Comparison of ENCODE assay signal across 14 mouse cellular contexts in the genomic region with DNA sequence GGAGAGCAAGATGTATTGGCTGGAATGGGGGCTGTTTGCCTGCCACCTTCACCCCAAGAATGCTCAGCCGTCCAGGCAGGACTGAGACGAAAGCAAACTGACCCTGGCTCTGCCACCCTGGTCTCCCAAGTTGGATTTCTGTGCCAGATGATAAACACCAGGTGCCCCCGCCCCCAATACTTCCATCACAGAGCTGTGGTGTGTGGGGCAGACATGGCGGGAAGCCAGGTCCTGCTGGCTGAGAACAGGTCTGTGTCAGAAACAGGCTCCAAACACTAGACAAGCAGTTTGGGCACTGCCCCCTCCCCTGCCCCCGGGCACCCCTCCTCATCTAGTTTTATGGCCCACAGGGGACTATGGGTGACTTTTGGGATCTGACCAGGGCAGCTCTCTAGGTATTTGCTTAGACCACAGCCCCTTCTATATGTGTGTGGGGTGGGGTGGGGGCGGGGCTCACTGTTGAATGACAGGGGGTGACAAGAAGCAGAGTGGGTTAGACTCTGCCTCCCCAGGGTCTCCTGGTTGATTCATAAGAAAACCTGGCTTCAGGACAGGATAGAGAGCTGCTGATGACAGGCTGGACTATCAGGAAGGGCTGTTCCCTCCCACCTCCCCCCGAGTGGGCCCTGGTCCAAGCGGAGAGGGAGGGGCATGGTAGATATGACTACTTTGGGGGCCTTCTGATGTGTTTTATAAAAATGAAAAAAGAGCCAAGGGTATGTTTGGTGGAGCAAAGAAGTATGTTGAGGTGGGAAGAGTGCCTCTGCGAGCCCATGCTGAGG. TPM values are rescaled to one million over a fixed set of nuclear protein-coding genes. Genes with fewer than 3 reads are reported as not detected.
DNase-seq lines count a peak whose midpoint lies in the region; ATAC-seq and TF ChIP-seq lines count a peak whose summit lies in the region.
"Had no signal": no experiment of that assay in that cellular context is flagged by ENCODE, and none has a peak within 500 bp of the region (broad histone marks: within the 10 kb centered on the region; RNA-seq: fewer than 3 reads in every experiment).

No protein-coding gene starts in this region.

- H3K27ac ChIP-seq in forebrain, embryonic 13.5 days, result no peak overlapping the region
- no peak overlapping the region for H3K27ac ChIP-seq in forebrain, embryonic 12.5 days
- H3K27ac ChIP-seq in hindbrain, embryonic 15.5 days (replicated peaks), result no peak overlapping the region
- H3K27ac ChIP-seq in hindbrain, embryonic 11.5 days (ENCODE audit: low read depth, low read length), result no peak overlapping the region
- H3K27ac ChIP-seq in midbrain, postnatal 0 days (ENCODE audit: low read depth, low read length), result no peak overlapping the region
- H3K27ac ChIP-seq in midbrain, embryonic 15.5 days, result no peak overlapping the region
- peak overlapping the region; percentile 72 for H3K27ac ChIP-seq in limb, embryonic 15.5 days
- H3K27ac ChIP-seq: midbrain, embryonic 12.5 days had no signal

- no peak for DNase-seq in hindbrain, embryonic 11.5 days (ENCODE audit: low spot score)
- DNase-seq in midbrain, postnatal 0 days (ENCODE audit: low spot score), result peak; percentile 28
- DNase-seq in urinary bladder, postnatal 10 days (ENCODE audit: low spot score), result no peak
- DNase-seq: adrenal gland, postnatal 10 days; B cell, adult 2 months; cerebellum, postnatal 36 days; liver, postnatal 0 days had no signal

- no peak overlapping the region for H3K4me3 ChIP-seq in forebrain, embryonic 13.5 days
- no peak overlapping the region for H3K4me3 ChIP-seq in forebrain, embryonic 12.5 days (replicated peaks)
- no peak overlapping the region for H3K4me3 ChIP-seq in hindbrain, embryonic 15.5 days
- H3K4me3 ChIP-seq in hindbrain, embryonic 11.5 days (ENCODE audit: low read depth, low read length), result no peak overlapping the region
- H3K4me3 ChIP-seq in midbrain, postnatal 0 days (ENCODE audit: low read depth, low read length), result no peak overlapping the region
- no peak overlapping the region for H3K4me3 ChIP-seq in midbrain, embryonic 15.5 days
- H3K4me3 ChIP-seq in limb, embryonic 15.5 days, result peak overlapping the region; percentile 61
- H3K4me3 ChIP-seq: midbrain, embryonic 12.5 days had no signal

- H3K9ac ChIP-seq in forebrain, embryonic 13.5 days, result no peak overlapping the region
- H3K9ac ChIP-seq in forebrain, embryonic 12.5 days, result no peak overlapping the region
- no peak overlapping the region for H3K9ac ChIP-seq in hindbrain, embryonic 15.5 days
- no peak overlapping the region for H3K9ac ChIP-seq in hindbrain, embryonic 11.5 days (ENCODE audit: low read depth, low read length)
- no peak overlapping the region for H3K9ac ChIP-seq in midbrain, postnatal 0 days (replicated peaks; ENCODE audit: low read length, poor library complexity, severe bottlenecking)
- H3K9ac ChIP-seq in midbrain, embryonic 15.5 days, result no peak overlapping the region
- no peak overlapping the region for H3K9ac ChIP-seq in limb, embryonic 15.5 days
- H3K9ac ChIP-seq: liver, postnatal 0 days; midbrain, embryonic 12.5 days had no signal

- H3K4me2 ChIP-seq in forebrain, embryonic 13.5 days, result no peak overlapping the region
- H3K4me2 ChIP-seq in forebrain, embryonic 12.5 days, result no peak overlapping the region
- H3K4me2 ChIP-seq in hindbrain, embryonic 15.5 days, result no peak overlapping the region
- H3K4me2 ChIP-seq in hindbrain, embryonic 11.5 days (replicated peaks; ENCODE audit: low read depth, low read length), result no peak overlapping the region
- H3K4me2 ChIP-seq in midbrain, postnatal 0 days (ENCODE audit: low read depth, low read length, poor library complexity, severe bottlenecking), result no peak overlapping the region
- H3K4me2 ChIP-seq in midbrain, embryonic 15.5 days, result no peak overlapping the region
- peak overlapping the region; percentile 77 for H3K4me2 ChIP-seq in limb, embryonic 15.5 days
- H3K4me2 ChIP-seq: midbrain, embryonic 12.5 days had no signal

- 74% methylated on average over 9 of the region's 9 CpGs for WGBS in forebrain, embryonic 13.5 days
- 76% methylated on average over 9 of the region's 9 CpGs for WGBS in forebrain, embryonic 12.5 days
- 60% methylated on average over 9 of the region's 9 CpGs for WGBS in hindbrain, embryonic 15.5 days
- WGBS in hindbrain, embryonic 11.5 days, result 65% methylated on average over 9 of the region's 9 CpGs
- 72% methylated on average over 9 of the region's 9 CpGs for WGBS in midbrain, postnatal 0 days
- 68% methylated on average over 9 of the region's 9 CpGs for WGBS in midbrain, embryonic 15.5 days
- 40% methylated on average over 9 of the region's 9 CpGs for WGBS in limb, embryonic 15.5 days

- peaks cover 22% of the 10 kb centered on the region for H3K36me3 ChIP-seq in forebrain, embryonic 13.5 days (ENCODE audit: poor library complexity, severe bottlenecking)
- H3K36me3 ChIP-seq in forebrain, embryonic 12.5 days (replicated peaks), result peaks cover 16% of the 10 kb centered on the region
- H3K36me3 ChIP-seq in hindbrain, embryonic 15.5 days, result no peaks in the 10 kb centered on the region
- no peaks in the 10 kb centered on the region for H3K36me3 ChIP-seq in hindbrain, embryonic 11.5 days (ENCODE audit: control insufficient read depth, insufficient read depth, low read length)
- 0 out of 2 replicates have a peak, but pooled peaks cover 4% of the 10 kb centered on the region for H3K36me3 ChIP-seq in midbrain, postnatal 0 days (ENCODE audit: insufficient read depth, low read length)
- no peaks in the 10 kb centered on the region for H3K36me3 ChIP-seq in midbrain, embryonic 15.5 days (replicated peaks)
- H3K36me3 ChIP-seq in limb, embryonic 15.5 days, result peaks cover 15% of the 10 kb centered on the region

- H3K9me3 ChIP-seq in forebrain, embryonic 13.5 days (replicated peaks), result no peaks in the 10 kb centered on the region
- no peaks in the 10 kb centered on the region for H3K9me3 ChIP-seq in forebrain, embryonic 12.5 days
- H3K9me3 ChIP-seq in hindbrain, embryonic 15.5 days, result no peaks in the 10 kb centered on the region
- no peaks in the 10 kb centered on the region for H3K9me3 ChIP-seq in hindbrain, embryonic 11.5 days (ENCODE audit: control insufficient read depth, low read length)
- H3K9me3 ChIP-seq in midbrain, postnatal 0 days (ENCODE audit: low read length), result no peaks in the 10 kb centered on the region
- no peaks in the 10 kb centered on the region for H3K9me3 ChIP-seq in midbrain, embryonic 15.5 days
- no peaks in the 10 kb centered on the region for H3K9me3 ChIP-seq in limb, embryonic 15.5 days
- H3K9me3 ChIP-seq: midbrain, embryonic 12.5 days had no signal

- peak; percentile 40; the same call in 1 of the 2 replicates for ATAC-seq in forebrain, embryonic 13.5 days
- ATAC-seq in forebrain, embryonic 12.5 days (ENCODE audit: low FRiP score), result no peak
- 0 out of 2 replicates have a peak, but pooled peaks have one; percentile 10 for ATAC-seq in hindbrain, embryonic 15.5 days (ENCODE audit: low FRiP score, low read depth)
- ATAC-seq in hindbrain, embryonic 11.5 days (ENCODE audit: low FRiP score), result no peak
- ATAC-seq in midbrain, postnatal 0 days (ENCODE audit: low FRiP score), result no peak
- ATAC-seq in midbrain, embryonic 15.5 days (replicated peaks), result no peak
- ATAC-seq in limb, embryonic 15.5 days (ENCODE audit: insufficient number of reproducible peaks, low FRiP score, low TSS enrichment, low read depth), result no peak
- ATAC-seq: liver, postnatal 0 days; Patski had no signal

- H3K4me1 ChIP-seq in forebrain, embryonic 13.5 days, result peaks cover 28% of the 10 kb centered on the region
- H3K4me1 ChIP-seq in forebrain, embryonic 12.5 days, result peaks cover 29% of the 10 kb centered on the region
- peaks cover 26% of the 10 kb centered on the region for H3K4me1 ChIP-seq in hindbrain, embryonic 15.5 days (replicated peaks)
- H3K4me1 ChIP-seq in hindbrain, embryonic 11.5 days (replicated peaks; ENCODE audit: control insufficient read depth, insufficient read depth, low read length), result peaks cover 5% of the 10 kb centered on the region; the same call in 1 of the 2 replicates
- peaks cover 6% of the 10 kb centered on the region; the same call in 1 of the 2 replicates for H3K4me1 ChIP-seq in midbrain, postnatal 0 days (ENCODE audit: insufficient read depth, low read length)
- peaks cover 24% of the 10 kb centered on the region for H3K4me1 ChIP-seq in midbrain, embryonic 15.5 days
- peaks cover 65% of the 10 kb centered on the region for H3K4me1 ChIP-seq in limb, embryonic 15.5 days

- peaks cover 30% of the 10 kb centered on the region for H3K27me3 ChIP-seq in forebrain, embryonic 13.5 days
- H3K27me3 ChIP-seq in forebrain, embryonic 12.5 days, result peaks cover 41% of the 10 kb centered on the region
- H3K27me3 ChIP-seq in hindbrain, embryonic 15.5 days, result peaks cover 13% of the 10 kb centered on the region; the same call in 1 of the 2 replicates
- peaks cover 15% of the 10 kb centered on the region for H3K27me3 ChIP-seq in hindbrain, embryonic 11.5 days (ENCODE audit: control insufficient read depth, insufficient read depth, low read length)
- no peaks in the 10 kb centered on the region for H3K27me3 ChIP-seq in midbrain, postnatal 0 days (ENCODE audit: insufficient read depth, low read length)
- 0 out of 2 replicates have a peak, but pooled peaks cover 5% of the 10 kb centered on the region for H3K27me3 ChIP-seq in midbrain, embryonic 15.5 days (replicated peaks)
- peaks cover 8% of the 10 kb centered on the region for H3K27me3 ChIP-seq in limb, embryonic 15.5 days
- H3K27me3 ChIP-seq: Patski had no signal

- no peak for TF ChIP-seq CTCF in midbrain, postnatal 0 days (IDR thresholded peaks at IDR 0.05)

RNA-seq across cellular contexts. Expression of a gene that starts 3.0 kb away (rescaled TPM):
- 2.7 and 3.5 TPM in 2 replicates for polyA plus RNA-seq in forebrain, embryonic 13.5 days (2015; fragmentation: Nextera tagmentation; extraction: Ambion mirVana)
- 5.8 and 6.7 TPM in 2 replicates for polyA plus RNA-seq in forebrain, embryonic 12.5 days (2016; fragmentation: Nextera tagmentation; extraction: Ambion mirVana)
- 6.4 and 7.0 TPM in 2 replicates for polyA plus RNA-seq in hindbrain, embryonic 15.5 days (2015; fragmentation: Nextera tagmentation; extraction: Ambion mirVana)
- 7.8 and 9.2 TPM in 2 replicates for polyA plus RNA-seq in hindbrain, embryonic 11.5 days (2014; fragmentation: Nextera tagmentation; extraction: Ambion mirVana)
- 6.1 and 10.6 TPM in 2 replicates for total RNA-seq in midbrain, postnatal 0 days (2014; rRNA removed)
- 7.2 and 8.6 TPM in 2 replicates for polyA plus RNA-seq in midbrain, postnatal 0 days (2015; fragmentation: Nextera tagmentation; extraction: Ambion mirVana)
- 6.7 and 7.9 TPM in 2 replicates for polyA plus RNA-seq in midbrain, embryonic 15.5 days (2015; fragmentation: Nextera tagmentation; extraction: Ambion mirVana)
- polyA plus RNA-seq in limb, embryonic 15.5 days (2015; fragmentation: Nextera tagmentation; extraction: Ambion mirVana), result 36.9 and 40.7 TPM in 2 replicates

Comparison
In these comparisons a context has a peak if more than half of its experiments do, and no peak if none do; other contexts are left out.
1. ATAC-seq: peak in forebrain, embryonic 13.5 days (single experiment) and hindbrain, embryonic 15.5 days (single experiment); none in forebrain, embryonic 12.5 days (single experiment), hindbrain, embryonic 11.5 days (single experiment), midbrain, postnatal 0 days (single experiment), midbrain, embryonic 15.5 days (single experiment) and limb, embryonic 15.5 days (single experiment).